ENCODE assay signal across 8 mouse cellular contexts in the genomic region with DNA sequence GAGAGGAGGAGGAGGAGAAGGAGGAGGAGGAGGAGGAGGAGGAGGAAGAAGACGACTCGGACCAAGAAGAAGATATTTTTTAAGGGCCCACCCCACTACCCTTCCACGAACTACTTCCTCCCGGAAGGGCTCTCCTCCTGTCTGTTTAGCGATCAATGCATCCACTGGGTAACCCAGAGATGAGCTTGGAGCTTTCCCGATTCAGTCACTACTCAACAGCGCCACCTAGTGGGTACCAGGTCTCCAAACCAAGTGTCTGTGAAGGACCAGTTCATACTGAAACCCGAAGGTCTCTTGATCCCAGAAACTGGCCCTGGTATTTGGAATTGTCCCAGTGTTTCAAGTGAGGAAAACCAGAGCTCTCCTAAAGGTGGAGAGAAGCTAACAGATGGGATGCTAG. TPM values are rescaled to one million over a fixed set of nuclear protein-coding genes. Genes with fewer than 3 reads are reported as not detected.
DNase-seq lines count a peak whose midpoint lies in the region; ATAC-seq lines count a peak whose summit lies in the region.

No protein-coding gene starts in this region.

- H3K4me1 ChIP-seq in embryonic facial prominence, embryonic 12.5 days: peaks cover 5% of the 10 kb centered on the region
- peaks cover 5% of the 10 kb centered on the region; the same call in 1 of the 2 replicates for H3K4me1 ChIP-seq in limb, embryonic 13.5 days
- H3K4me1 ChIP-seq in midbrain, embryonic 15.5 days: peaks cover 6% of the 10 kb centered on the region

- H3K9ac ChIP-seq in embryonic facial prominence, embryonic 12.5 days: no peak overlapping the region; the same call in 1 of the 2 replicates
- no peak overlapping the region; the same call in 1 of the 2 replicates for H3K9ac ChIP-seq in limb, embryonic 13.5 days
- no peak overlapping the region for H3K9ac ChIP-seq in midbrain, embryonic 15.5 days

- H3K4me3 ChIP-seq in embryonic facial prominence, embryonic 12.5 days: peak overlapping the region; percentile 34
- peak overlapping the region; percentile 41 for H3K4me3 ChIP-seq in limb, embryonic 13.5 days
- H3K4me3 ChIP-seq in midbrain, embryonic 15.5 days: peak overlapping the region; percentile 34

- peak; percentile 19; the same call in 1 of the 2 replicates for ATAC-seq in embryonic facial prominence, embryonic 12.5 days (ENCODE audit: insufficient number of reproducible peaks, insufficient read depth, low FRiP score, low TSS enrichment)
- ATAC-seq in limb, embryonic 13.5 days (ENCODE audit: low FRiP score, low read depth): peak; percentile 30; the same call in 1 of the 2 replicates
- ATAC-seq in midbrain, embryonic 15.5 days (replicated peaks): peak; percentile 76

- peak; percentile 99 for DNase-seq in 3T3-L1 (ENCODE audit: low read depth, low spot score)
- peak; percentile 88 for DNase-seq in adrenal gland, postnatal 25 days
- DNase-seq in heart, adult 8-10 months (ENCODE audit: low spot score): peak; percentile 91
- peak; percentile 78 to 86 for DNase-seq in kidney, adult 8-10 months
- peak; percentile 59 to 83 for DNase-seq in spleen, adult 18-20 months

- no peaks in the 10 kb centered on the region for H3K9me3 ChIP-seq in embryonic facial prominence, embryonic 12.5 days
- no peaks in the 10 kb centered on the region for H3K9me3 ChIP-seq in limb, embryonic 13.5 days
- H3K9me3 ChIP-seq in midbrain, embryonic 15.5 days: no peaks in the 10 kb centered on the region

- H3K4me2 ChIP-seq in embryonic facial prominence, embryonic 12.5 days (replicated peaks): peak overlapping the region; percentile 63
- H3K4me2 ChIP-seq in limb, embryonic 13.5 days (replicated peaks): peak overlapping the region; percentile 74
- peak overlapping the region; percentile 54 for H3K4me2 ChIP-seq in midbrain, embryonic 15.5 days

- H3K27ac ChIP-seq in embryonic facial prominence, embryonic 12.5 days: no peak overlapping the region
- H3K27ac ChIP-seq in limb, embryonic 13.5 days: no peak overlapping the region
- H3K27ac ChIP-seq in midbrain, embryonic 15.5 days: peak overlapping the region; percentile 46; the same call in 1 of the 2 replicates

- H3K36me3 ChIP-seq in embryonic facial prominence, embryonic 12.5 days: peaks cover 13% of the 10 kb centered on the region; the same call in 1 of the 2 replicates
- peaks cover 23% of the 10 kb centered on the region for H3K36me3 ChIP-seq in limb, embryonic 13.5 days
- no peaks in the 10 kb centered on the region for H3K36me3 ChIP-seq in midbrain, embryonic 15.5 days (replicated peaks)

- H3K27me3 ChIP-seq in embryonic facial prominence, embryonic 12.5 days: no peaks in the 10 kb centered on the region
- no peaks in the 10 kb centered on the region for H3K27me3 ChIP-seq in limb, embryonic 13.5 days
- no peaks in the 10 kb centered on the region for H3K27me3 ChIP-seq in midbrain, embryonic 15.5 days (replicated peaks)

- WGBS in embryonic facial prominence, embryonic 12.5 days: 1% methylated on average over 6 of the region's 8 CpGs
- WGBS in limb, embryonic 13.5 days: under 1% methylated on average over 8 of the region's 8 CpGs
- WGBS in midbrain, embryonic 15.5 days: 1% methylated on average over 8 of the region's 8 CpGs

RNA-seq across cellular contexts. Expression of a gene that starts 6.7 kb away (rescaled TPM):
- total RNA-seq in adrenal gland, postnatal 25 days (2021): 15.9 and 17.5 TPM in 2 replicates
- 16.7 and 17.5 TPM in 2 replicates for polyA plus RNA-seq in embryonic facial prominence, embryonic 12.5 days (2016; fragmentation: Nextera tagmentation; extraction: Ambion mirVana)
- total RNA-seq in heart, adult 8-10 months (2022): 10 to 100 TPM; 14.3 to 17.9 (median 15.3) TPM
- polyA plus RNA-seq in limb, embryonic 13.5 days (2015; fragmentation: Nextera tagmentation; extraction: Ambion mirVana): 15.6 and 17.9 TPM in 2 replicates
- 28.3 and 30.6 TPM in 2 replicates for polyA plus RNA-seq in midbrain, embryonic 15.5 days (2015; fragmentation: Nextera tagmentation; extraction: Ambion mirVana)

RNA-seq across cellular contexts. Expression of a gene that starts 6.9 kb away (rescaled TPM):
- total RNA-seq in adrenal gland, postnatal 25 days (2021): 50.5 and 54.7 TPM in 2 replicates
- polyA plus RNA-seq in embryonic facial prominence, embryonic 12.5 days (2016; fragmentation: Nextera tagmentation; extraction: Ambion mirVana): 50.9 and 53.1 TPM in 2 replicates
- total RNA-seq in heart, adult 8-10 months (2022): 10 to 100 TPM; 21.0 to 24.7 (median 23.0) TPM
- polyA plus RNA-seq in limb, embryonic 13.5 days (2015; fragmentation: Nextera tagmentation; extraction: Ambion mirVana): 46.5 and 47.2 TPM in 2 replicates
- 39.9 and 43.7 TPM in 2 replicates for polyA plus RNA-seq in midbrain, embryonic 15.5 days (2015; fragmentation: Nextera tagmentation; extraction: Ambion mirVana)

RNA-seq across cellular contexts. Expression of a gene that starts 16.9 kb away (rescaled TPM):
- total RNA-seq in adrenal gland, postnatal 25 days (2021): 0.57 and 0.67 TPM in 2 replicates
- polyA plus RNA-seq in embryonic facial prominence, embryonic 12.5 days (2016; fragmentation: Nextera tagmentation; extraction: Ambion mirVana): 0.65 and 0.70 TPM in 2 replicates
- under 1 TPM in 2 of 4 experiments, not detected in 2; 0.14 to 0.22 TPM for total RNA-seq in heart, adult 8-10 months (2022)
- 0.68 and 0.69 TPM in 2 replicates for polyA plus RNA-seq in limb, embryonic 13.5 days (2015; fragmentation: Nextera tagmentation; extraction: Ambion mirVana)
- 1.7 and 1.8 TPM in 2 replicates for polyA plus RNA-seq in midbrain, embryonic 15.5 days (2015; fragmentation: Nextera tagmentation; extraction: Ambion mirVana)

RNA-seq across cellular contexts. Expression of a gene that starts 17.2 kb away (rescaled TPM):
- total RNA-seq in adrenal gland, postnatal 25 days (2021): 40.2 and 42.4 TPM in 2 replicates
- polyA plus RNA-seq in embryonic facial prominence, embryonic 12.5 days (2016; fragmentation: Nextera tagmentation; extraction: Ambion mirVana): 17.4 and 18.9 TPM in 2 replicates
- 10 to 100 TPM; 34.8 to 36.7 (median 36.3) TPM for total RNA-seq in heart, adult 8-10 months (2022)
- polyA plus RNA-seq in limb, embryonic 13.5 days (2015; fragmentation: Nextera tagmentation; extraction: Ambion mirVana): 23.7 and 24.0 TPM in 2 replicates
- 15.8 and 17.7 TPM in 2 replicates for polyA plus RNA-seq in midbrain, embryonic 15.5 days (2015; fragmentation: Nextera tagmentation; extraction: Ambion mirVana)

RNA-seq across cellular contexts. Expression of a gene that starts 28.3 kb away (rescaled TPM):
- total RNA-seq in adrenal gland, postnatal 25 days (2021): 2.8 and 3.1 TPM in 2 replicates
- not detected in 2 replicates for polyA plus RNA-seq in embryonic facial prominence, embryonic 12.5 days (2016; fragmentation: Nextera tagmentation; extraction: Ambion mirVana)
- total RNA-seq in heart, adult 8-10 months (2022): not detected
- not detected in 2 replicates for polyA plus RNA-seq in limb, embryonic 13.5 days (2015; fragmentation: Nextera tagmentation; extraction: Ambion mirVana)
- polyA plus RNA-seq in midbrain, embryonic 15.5 days (2015; fragmentation: Nextera tagmentation; extraction: Ambion mirVana): 0.44 and 0.70 TPM in 2 replicates

Comparison
In these comparisons a context has a peak if more than half of its experiments do, and no peak if none do; other contexts are left out.
1. ATAC-seq: peak in every context shown above with its lines; median percentile 76 in midbrain, embryonic 15.5 days; 30 in limb, embryonic 13.5 days; 19 in embryonic facial prominence, embryonic 12.5 days.